Mouse (Mus musculus) brain, embryonic 14.5 days (tissue): Measurements from ENCODE around the gene Ptger2.

ENCODE experiments used
- CTCF ChIP-seq: fragments of 200-500 bp; IDR thresholded peaks from 2 replicates; pipeline ENCODE4 v1.5.1; 2012; ENCODE audit warnings: inconsistent platforms, mild to moderate bottlenecking, moderate library complexity, borderline replicate concordance; ENCODE audit not compliant: insufficient read depth, insufficient read length; ENCODE audit errors: extremely low read depth
- POLR2A ChIP-seq: fragments of 200-500 bp; IDR thresholded peaks from 2 replicates; pipeline ENCODE4 v1.6.1; 2012; ENCODE audit warnings: mild to moderate bottlenecking, inconsistent platforms, borderline replicate concordance; ENCODE audit not compliant: poor library complexity, insufficient read depth, insufficient read length, severe bottlenecking; ENCODE audit errors: extremely low read depth

DNA sequence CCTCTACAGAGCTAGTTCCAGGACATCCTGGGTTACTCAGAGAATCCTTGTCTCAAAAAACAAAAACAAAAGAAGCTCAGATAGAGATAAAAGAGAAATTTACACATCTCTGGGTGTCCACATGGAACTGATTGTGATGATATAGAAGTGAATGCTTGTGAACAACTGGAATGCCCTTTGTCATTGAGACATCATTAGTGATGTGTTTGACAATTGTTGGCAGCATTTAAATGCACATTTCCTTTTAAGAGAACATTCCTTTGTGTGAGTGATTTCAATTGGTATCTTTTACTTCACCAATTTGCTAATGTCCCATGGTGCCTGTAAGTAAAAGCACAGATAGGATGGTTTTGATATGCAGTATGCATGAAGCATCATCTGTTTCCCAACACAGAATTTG is 6.3 kb downstream of the Ptger2 start:
- no peak for TF ChIP-seq CTCF
- no peak for TF ChIP-seq POLR2A
